Mouse (Mus musculus) adrenal gland, adult 18-20 months (tissue): Measurements from ENCODE around the gene Zdhhc8. TPM values are rescaled to one million over a fixed set of nuclear protein-coding genes. Genes with fewer than 3 reads are reported as not detected.
"Not testable (repeated sequence)": the region's sequence is repeated elsewhere in the genome, so short reads cannot be mapped to it uniquely, and the experiment has no call there.

Experiments used
- DNase-seq, 2 experiments: peaks; one replicate each; pipeline ENCODE4 v3.0.0; 2021 to 2022; ENCODE audit warnings: low spot score in 2 of 2
- total RNA-seq, 2 experiments: library from RNA; stranded (reverse); gene quantifications; 1 replicate in 1 of 2; 2 replicates in 1 of 2; pipeline ENCODE4 v1.2.3; 2021

Gene Zdhhc8
- total RNA-seq, 2 experiments from 2014 or later = 20.6 to 21.2 TPM

- no peak for DNase-seq
Measured at GRCm38 (mm10) chr16:18200062-18200461, 34.9 kb downstream of the Zdhhc8 start.

- DNase-seq = no peak
Measured at GRCm38 (mm10) chr16:18198365-18199098, 36.4 kb downstream of the Zdhhc8 start.

- DNase-seq = no peak
Measured at GRCm38 (mm10) chr16:18197881-18198280, 37.1 kb downstream of the Zdhhc8 start.

GRCm38 (mm10) chr16:18195561-18195960, 39.4 kb downstream of the Zdhhc8 start:
- DNase-seq = not testable (repeated sequence)

- no peak for DNase-seq
Measured at GRCm38 (mm10) chr16:18195068-18195467, 39.9 kb downstream of the Zdhhc8 start.

- no peak for DNase-seq
Measured at GRCm38 (mm10) chr16:18194208-18194985, 40.5 kb downstream of the Zdhhc8 start.

GRCm38 (mm10) chr16:18191006-18191405, 43.9 kb downstream of the Zdhhc8 start:
- DNase-seq = no peak

GRCm38 (mm10) chr16:18187221-18187620, 47.7 kb downstream of the Zdhhc8 start:
- DNase-seq = no peak

GRCm38 (mm10) chr16:18186798-18187197, 48.1 kb downstream of the Zdhhc8 start:
- no peak for DNase-seq

- DNase-seq = no peak
Measured at GRCm38 (mm10) chr16:18185715-18186449, 49.1 kb downstream of the Zdhhc8 start.

GRCm38 (mm10) chr16:18182766-18183165, 52.2 kb downstream of the Zdhhc8 start:
- no peak for DNase-seq

GRCm38 (mm10) chr16:18181398-18181797, 53.5 kb downstream of the Zdhhc8 start:
- DNase-seq = no peak

GRCm38 (mm10) chr16:18179591-18179990, 55.3 kb downstream of the Zdhhc8 start:
- DNase-seq = no peak

GRCm38 (mm10) chr16:18176758-18177157, 58.2 kb downstream of the Zdhhc8 start:
- DNase-seq = no peak

GRCm38 (mm10) chr16:18175817-18176541, 59.0 kb downstream of the Zdhhc8 start:
- no peak for DNase-seq

- no peak for DNase-seq
Measured at GRCm38 (mm10) chr16:18173788-18174187, 61.1 kb downstream of the Zdhhc8 start.

GRCm38 (mm10) chr16:18173231-18173630, 61.7 kb downstream of the Zdhhc8 start:
- DNase-seq = no peak

GRCm38 (mm10) chr16:18172266-18172855, 62.6 kb downstream of the Zdhhc8 start:
- DNase-seq = peak; percentile 82 to 86
